Mouse (Mus musculus): ENCODE data around the gene Dock2. TPM values are rescaled to one million over a fixed set of nuclear protein-coding genes. Genes with fewer than 3 reads are reported as not detected.

Dock2 gene
- total and polyA plus RNA-seq, 2 experiments from 2014 or later, result 1.0 to 1.4 TPM

- Histone ChIP-seq H3K4me1 (ENCODE audit: insufficient read depth, low read length) (no peaks in the 10 kb centered on the region), H3K4me3 (ENCODE audit: low read length) (no peak overlapping the region), H3K27me3 (ENCODE audit: insufficient read depth, low read length) (no peaks in the 10 kb centered on the region), H3K36me3 (ENCODE audit: insufficient read depth, low read length) (no peaks in the 10 kb centered on the region), H3K27ac (no peak overlapping the region), H3K9ac (replicated peaks; ENCODE audit: low read length) (no peak overlapping the region), H3K4me2 (ENCODE audit: low read depth, low read length) (no peak overlapping the region), H3K9me3 (ENCODE audit: low read length) (no peaks in the 10 kb centered on the region)
- WGBS, result 73% methylated on average over 5 of the region's 5 CpGs
- ATAC-seq (no peak), DNase-seq (ENCODE audit: low spot score) (no peak)
- TF ChIP-seq CTCF (IDR thresholded peaks at IDR 0.05; ENCODE audit: low read depth), result no peak
These were observed 304.4 kb downstream of the Dock2 start for GRCm38 (mm10) chr11:34479301-34479700.

- TF ChIP-seq CTCF (IDR thresholded peaks at IDR 0.05; ENCODE audit: low read depth), result no peak
- Histone ChIP-seq H3K9ac (replicated peaks; ENCODE audit: low read length) (no peak overlapping the region), H3K9me3 (ENCODE audit: low read length) (no peaks in the 10 kb centered on the region), H3K36me3 (ENCODE audit: insufficient read depth, low read length) (no peaks in the 10 kb centered on the region), H3K27me3 (ENCODE audit: insufficient read depth, low read length) (no peaks in the 10 kb centered on the region), H3K4me2 (ENCODE audit: low read depth, low read length) (no peak overlapping the region), H3K27ac (no peak overlapping the region), H3K4me3 (ENCODE audit: low read length) (no peak overlapping the region), H3K4me1 (ENCODE audit: insufficient read depth, low read length) (no peaks in the 10 kb centered on the region)
- no peak for ATAC-seq
- DNase-seq (ENCODE audit: low spot score), result peak; percentile 12
- WGBS, result 33% methylated on average over 2 of the region's 2 CpGs
These were observed 313.9 kb downstream of the Dock2 start for GRCm38 (mm10) chr11:34469792-34470191.

GRCm38 (mm10) chr11:34468571-34468970 lies 315.1 kb downstream of the Dock2 start:
- no peak for TF ChIP-seq CTCF (IDR thresholded peaks at IDR 0.05; ENCODE audit: low read depth)
- WGBS, result 32% methylated on average over 3 of the region's 3 CpGs
- H3K4me2 ChIP-seq (ENCODE audit: low read depth, low read length), result no peak overlapping the region
- H3K27ac ChIP-seq, result no peak overlapping the region
- no peak overlapping the region for H3K4me3 ChIP-seq (ENCODE audit: low read length)
- H3K9me3 ChIP-seq (ENCODE audit: low read length), result no peaks in the 10 kb centered on the region
- DNase-seq (ENCODE audit: low spot score) (peak; percentile 63), ATAC-seq (no peak; the same call in 1 of the 2 replicates)
- H3K36me3 ChIP-seq (ENCODE audit: insufficient read depth, low read length), result no peaks in the 10 kb centered on the region
- H3K9ac ChIP-seq (replicated peaks; ENCODE audit: low read length), result no peak overlapping the region
- no peaks in the 10 kb centered on the region for H3K27me3 ChIP-seq (ENCODE audit: insufficient read depth, low read length)
- H3K4me1 ChIP-seq (ENCODE audit: insufficient read depth, low read length), result no peaks in the 10 kb centered on the region

GRCm38 (mm10) chr11:34467056-34467455 lies 316.6 kb downstream of the Dock2 start:
- Histone ChIP-seq H3K27ac (no peak overlapping the region), H3K27me3 (ENCODE audit: insufficient read depth, low read length) (no peaks in the 10 kb centered on the region), H3K36me3 (ENCODE audit: insufficient read depth, low read length) (no peaks in the 10 kb centered on the region), H3K4me1 (ENCODE audit: insufficient read depth, low read length) (no peaks in the 10 kb centered on the region), H3K4me3 (ENCODE audit: low read length) (no peak overlapping the region), H3K4me2 (ENCODE audit: low read depth, low read length) (no peak overlapping the region), H3K9me3 (ENCODE audit: low read length) (no peaks in the 10 kb centered on the region), H3K9ac (replicated peaks; ENCODE audit: low read length) (no peak overlapping the region)
- ATAC-seq, result no peak
- no peak for TF ChIP-seq CTCF (IDR thresholded peaks at IDR 0.05; ENCODE audit: low read depth)
- no peak for DNase-seq (ENCODE audit: low spot score)
- 45% methylated on average over 1 of the region's 1 CpGs for WGBS

GRCm38 (mm10) chr11:34449944-34450343 lies 333.7 kb downstream of the Dock2 start:
- no peaks in the 10 kb centered on the region for H3K9me3 ChIP-seq (ENCODE audit: low read length)
- H3K27me3 ChIP-seq (ENCODE audit: insufficient read depth, low read length), result no peaks in the 10 kb centered on the region
- H3K4me1 ChIP-seq (ENCODE audit: insufficient read depth, low read length), result no peaks in the 10 kb centered on the region
- no peak overlapping the region for H3K4me3 ChIP-seq (ENCODE audit: low read length)
- no peak overlapping the region for H3K9ac ChIP-seq (replicated peaks; ENCODE audit: low read length)
- H3K4me2 ChIP-seq (ENCODE audit: low read depth, low read length), result no peak overlapping the region
- no peak for DNase-seq (ENCODE audit: low spot score)
- WGBS, result 78% methylated on average over 4 of the region's 4 CpGs
- no peak overlapping the region for H3K27ac ChIP-seq
- no peak for TF ChIP-seq CTCF (IDR thresholded peaks at IDR 0.05; ENCODE audit: low read depth)
- no peak for ATAC-seq
- H3K36me3 ChIP-seq (ENCODE audit: insufficient read depth, low read length), result no peaks in the 10 kb centered on the region

GRCm38 (mm10) chr11:34447891-34448290 lies 335.8 kb downstream of the Dock2 start:
- Histone ChIP-seq H3K27me3 (ENCODE audit: insufficient read depth, low read length) (no peaks in the 10 kb centered on the region), H3K9ac (replicated peaks; ENCODE audit: low read length) (no peak overlapping the region), H3K36me3 (ENCODE audit: insufficient read depth, low read length) (no peaks in the 10 kb centered on the region), H3K4me2 (ENCODE audit: low read depth, low read length) (no peak overlapping the region), H3K4me1 (ENCODE audit: insufficient read depth, low read length) (no peaks in the 10 kb centered on the region), H3K4me3 (ENCODE audit: low read length) (no peak overlapping the region), H3K27ac (no peak overlapping the region), H3K9me3 (ENCODE audit: low read length) (no peaks in the 10 kb centered on the region)
- WGBS, result 51% methylated on average over 4 of the region's 4 CpGs
- DNase-seq (ENCODE audit: low spot score), result peak; percentile 43
- no peak for ATAC-seq
- no peak for TF ChIP-seq CTCF (IDR thresholded peaks at IDR 0.05; ENCODE audit: low read depth)

GRCm38 (mm10) chr11:34438429-34438828 lies 345.3 kb downstream of the Dock2 start:
- no peak overlapping the region for H3K4me3 ChIP-seq (ENCODE audit: low read length)
- no peak overlapping the region for H3K27ac ChIP-seq

More at GRCm38 (mm10) chr11:34438429-34438828, 345.3 kb downstream of the Dock2 start:
- WGBS, result 65% methylated on average over 2 of the region's 2 CpGs
- Histone ChIP-seq H3K4me2 (ENCODE audit: low read depth, low read length) (no peak overlapping the region), H3K4me1 (ENCODE audit: insufficient read depth, low read length) (no peaks in the 10 kb centered on the region), H3K9me3 (ENCODE audit: low read length) (no peaks in the 10 kb centered on the region), H3K9ac (replicated peaks; ENCODE audit: low read length) (no peak overlapping the region), H3K36me3 (ENCODE audit: insufficient read depth, low read length) (no peaks in the 10 kb centered on the region), H3K27me3 (ENCODE audit: insufficient read depth, low read length) (no peaks in the 10 kb centered on the region)
- TF ChIP-seq CTCF (IDR thresholded peaks at IDR 0.05; ENCODE audit: low read depth), result no peak
- ATAC-seq (no peak), DNase-seq (ENCODE audit: low spot score) (no peak)

All from hindbrain, postnatal 0 days (tissue).